Mouse (Mus musculus) erythroid progenitor cell, adult 5-6 weeks (primary cell): Measurements from ENCODE around the gene Slc22a23. TPM values are rescaled to one million over a fixed set of nuclear protein-coding genes. Genes with fewer than 3 reads are reported as not detected.

Source experiments
- ATAC-seq: replicated peaks from 2 replicates; pipeline ENCODE4 v1.8.0; 2016; ENCODE audit warnings: moderate number of reproducible peaks, mild to moderate bottlenecking, moderate TSS enrichment, inconsistent platforms; ENCODE audit not compliant: poor library complexity, low FRiP score, severe bottlenecking
- total RNA-seq, 2 experiments: library from RNA; stranded (forward) in 1 of 2; stranded (reverse) in 1 of 2; fragments of 150-400 nt in 1 of 2; fragments of 186-747, 209-891 nt in 1 of 2; gene quantifications; 2 replicates each; pipeline versions ENCODE4 v1.2.3 to v1.2.4; 2015 to 2017; ENCODE audit warnings: low replicate concordance in 2 of 2

Gene Slc22a23
- total RNA-seq, 2 experiments from 2014 or later = 102 to 114 TPM

GRCm38 (mm10) chr13:34344376-34345127 lies 430 bp downstream of the Slc22a23 start:
- ATAC-seq = no peak

- peak; percentile 18 for ATAC-seq
Measured at GRCm38 (mm10) chr13:34343719-34344375, 1.1 kb downstream of the Slc22a23 start.

- ATAC-seq = no peak
Measured at GRCm38 (mm10) chr13:34342286-34342890, 2.6 kb downstream of the Slc22a23 start.

GRCm38 (mm10) chr13:34336895-34337294 lies 8.1 kb downstream of the Slc22a23 start:
- ATAC-seq = no peak

GRCm38 (mm10) chr13:34334847-34335246 lies 10.1 kb downstream of the Slc22a23 start:
- ATAC-seq = no peak

GRCm38 (mm10) chr13:34332762-34333161 lies 12.2 kb downstream of the Slc22a23 start:
- ATAC-seq = peak; percentile 79

GRCm38 (mm10) chr13:34331399-34332186 lies 13.4 kb downstream of the Slc22a23 start:
- no peak for ATAC-seq

- peak; percentile 83 for ATAC-seq
Measured at GRCm38 (mm10) chr13:34329589-34329988, 15.4 kb downstream of the Slc22a23 start.

- no peak for ATAC-seq
Measured at GRCm38 (mm10) chr13:34326992-34327391, 18.0 kb downstream of the Slc22a23 start.

GRCm38 (mm10) chr13:34323361-34323760 lies 21.6 kb downstream of the Slc22a23 start:
- no peak for ATAC-seq

- ATAC-seq = no peak
Measured at GRCm38 (mm10) chr13:34320482-34320881, 24.5 kb downstream of the Slc22a23 start.

- ATAC-seq = peak; percentile 88
Measured at GRCm38 (mm10) chr13:34317051-34317450, 27.9 kb downstream of the Slc22a23 start.

- ATAC-seq = no peak
Measured at GRCm38 (mm10) chr13:34316511-34316910, 28.5 kb downstream of the Slc22a23 start.

- no peak for ATAC-seq
Measured at GRCm38 (mm10) chr13:34313033-34313491, 31.9 kb downstream of the Slc22a23 start.

- ATAC-seq = peak; percentile 64
Measured at GRCm38 (mm10) chr13:34312346-34313002, 32.5 kb downstream of the Slc22a23 start.

GRCm38 (mm10) chr13:34311593-34311992 lies 33.4 kb downstream of the Slc22a23 start:
- ATAC-seq = no peak; the same call in 1 of the 2 replicates

- no peak for ATAC-seq
Measured at GRCm38 (mm10) chr13:34308604-34308927, 36.4 kb downstream of the Slc22a23 start.

- peak; percentile 55 for ATAC-seq
Measured at GRCm38 (mm10) chr13:34307696-34308603, 37.0 kb downstream of the Slc22a23 start.
